Mouse (Mus musculus) liver, embryonic 11.5 days (tissue): ENCODE measurements around the gene Sirt6. TPM values are rescaled to one million over a fixed set of nuclear protein-coding genes. Genes with fewer than 3 reads are reported as not detected.
"Not testable (repeated sequence)": the region's sequence is repeated elsewhere in the genome, so short reads cannot be mapped to it uniquely, and the experiment has no call there.

Experiments
- ATAC-seq: fragments of 200-750 bp; cut with Nextera tagmentation; replicated peaks from 2 replicates; pipeline ENCODE4 v1.8.0; 2017; ENCODE audit warnings: moderate number of reproducible peaks, mild to moderate bottlenecking, moderate TSS enrichment, moderate library complexity; ENCODE audit not compliant: low FRiP score
- DNase-seq: peaks from one replicate; pipeline ENCODE4 v3.0.0-alpha.2; 2017; ENCODE audit warnings: low spot score
- H3K27ac ChIP-seq: fragments of 300-500 bp; sonication (generic); 2 replicates; pipeline ENCODE4 v1.5.1; 2014; ENCODE audit warnings: mild to moderate bottlenecking, low read depth, low read length, control low read depth
- H3K27me3 ChIP-seq: fragments of 300-500 bp; sonication (generic); replicated peaks from 2 replicates; pipeline ENCODE4 v1.6.1; 2014; ENCODE audit warnings: low read length, mixed read lengths; ENCODE audit not compliant: control insufficient read depth, insufficient read depth
- H3K36me3 ChIP-seq: fragments of 300-500 bp; sonication (generic); 2 replicates; pipeline ENCODE4 v1.6.1; 2014; ENCODE audit warnings: mild to moderate bottlenecking, low read length, moderate library complexity, mixed read lengths; ENCODE audit not compliant: control insufficient read depth, insufficient read depth
- H3K4me1 ChIP-seq: fragments of 300-500 bp; sonication (generic); replicated peaks from 2 replicates; pipeline ENCODE4 v1.6.1; 2014; ENCODE audit warnings: low read length, mixed read lengths; ENCODE audit not compliant: control insufficient read depth, insufficient read depth
- H3K4me2 ChIP-seq: fragments of 300-500 bp; sonication (generic); 2 replicates; pipeline ENCODE4 v1.6.1; 2014; ENCODE audit warnings: mild to moderate bottlenecking, control low read depth, moderate library complexity
- H3K4me3 ChIP-seq: fragments of 300-500 bp; sonication (generic); 2 replicates; pipeline ENCODE4 v1.5.1; 2014; ENCODE audit warnings: low read depth, low read length, control low read depth
- H3K9ac ChIP-seq: fragments of 300-500 bp; sonication (generic); 2 replicates; pipeline ENCODE4 v1.6.1; 2014; ENCODE audit warnings: low read depth, low read length, control low read depth
- H3K9me3 ChIP-seq: fragments of 300-500 bp; sonication (generic); 2 replicates; pipeline ENCODE4 v1.6.1; 2016; ENCODE audit warnings: low read length, inconsistent platforms, mixed read lengths; ENCODE audit not compliant: control insufficient read depth
- WGBS: fragments of 180-500 bp; shearing (Covaris S2); extraction: QIAGEN DNeasy Blood & Tissue Kit; methylation state at CpG from one replicate; pipeline ENCODE4 v1.1.7; 2014; 5-methylcytosine and 5-hydroxymethylcytosine counted together
- polyA plus RNA-seq: library from polyadenylated mRNA; unstranded; fragments of >200 nt; fragmentation: Nextera tagmentation; extraction: Ambion mirVana; gene quantifications from 2 replicates; pipeline ENCODE4 v1.2.1, GENCODE M21; 2014

Gene Sirt6
- polyA plus RNA-seq, 1 experiment from 2014 or later = 22.9 TPM

DNA sequence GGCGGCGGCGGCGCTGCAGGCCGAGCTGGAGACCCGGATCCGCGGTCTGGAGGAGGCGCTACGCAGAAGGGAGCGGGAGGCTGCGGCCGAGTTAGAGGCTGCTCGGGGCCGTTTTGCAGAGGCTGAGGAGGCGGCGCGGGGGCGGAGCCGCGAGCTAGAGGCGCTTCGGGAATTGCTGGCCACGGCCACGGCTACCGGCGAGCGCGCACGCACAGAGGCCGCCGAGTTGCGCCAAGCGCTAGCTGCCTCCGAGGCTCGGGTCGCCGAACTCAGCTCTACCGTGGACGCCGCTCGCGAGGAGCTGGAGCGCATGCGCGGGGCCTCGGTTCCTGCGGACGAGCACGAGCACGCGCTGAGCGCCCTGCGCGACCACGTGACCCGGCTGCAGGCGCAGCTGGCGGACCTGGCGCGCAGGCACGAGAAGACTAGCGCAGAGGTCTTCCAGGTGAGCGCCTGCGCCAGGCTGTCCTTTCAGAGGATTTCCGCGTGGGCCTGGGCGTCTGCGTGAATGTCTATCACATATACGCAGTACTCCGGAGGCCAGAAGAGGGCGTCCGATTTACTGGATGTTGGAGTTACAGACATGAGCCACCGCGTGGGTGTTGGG, 16.0 kb upstream of the Sirt6 start:
- H3K9me3 ChIP-seq = no peaks in the 10 kb centered on the region
- H3K4me2 ChIP-seq = peak overlapping the region; percentile 97
- peak overlapping the region; percentile 78 for H3K4me3 ChIP-seq
- H3K27ac ChIP-seq = peak overlapping the region; percentile 97
- peak; percentile 86 for ATAC-seq
- no peaks in the 10 kb centered on the region for H3K27me3 ChIP-seq
- DNase-seq = peak; percentile 90
- H3K36me3 ChIP-seq = no peaks in the 10 kb centered on the region
- WGBS = 1% methylated on average over 64 of the region's 75 CpGs
- peak overlapping the region; percentile 94 for H3K9ac ChIP-seq
- H3K4me1 ChIP-seq = peaks cover 11% of the 10 kb centered on the region

DNA sequence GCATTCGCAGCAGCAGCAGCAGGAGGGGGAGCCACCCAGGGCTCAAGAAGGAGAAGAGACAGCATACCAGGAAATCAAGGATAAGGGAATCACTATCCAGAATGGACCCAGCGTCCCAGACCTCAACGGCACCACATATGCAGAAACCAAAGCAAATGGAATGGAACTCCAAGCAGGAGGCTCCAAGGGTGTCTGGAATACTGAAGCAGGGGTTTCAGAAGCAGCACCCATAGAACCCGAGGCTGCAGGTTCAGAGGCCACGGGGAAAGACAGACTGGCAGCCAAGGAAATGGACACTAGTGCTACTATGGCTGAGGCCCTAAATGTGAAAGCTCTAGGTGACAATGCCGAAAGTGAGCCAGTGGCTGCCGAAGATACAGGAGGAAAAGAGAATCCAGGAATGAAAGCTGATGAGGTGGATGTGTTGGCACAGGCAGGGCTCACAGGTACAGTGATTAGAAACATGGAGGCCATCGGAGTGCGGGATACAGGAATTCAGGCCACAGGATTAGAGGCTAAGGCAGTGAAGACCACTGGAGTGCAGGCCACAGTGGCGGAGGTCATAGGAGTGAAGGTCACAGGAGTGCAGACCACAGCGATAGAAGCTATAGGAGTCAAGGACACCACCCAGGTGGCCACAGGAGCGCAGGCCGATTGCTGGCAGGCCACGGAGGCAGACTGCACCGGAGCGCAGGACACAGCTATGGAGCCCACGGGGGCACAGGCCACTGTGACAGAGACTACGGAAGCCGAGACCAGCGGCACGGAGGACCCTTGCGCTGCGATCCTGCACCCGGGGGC, 15.3 kb upstream of the Sirt6 start:
- Histone ChIP-seq H3K36me3 (no peaks in the 10 kb centered on the region), H3K4me1 (peaks cover 11% of the 10 kb centered on the region), H3K9ac (peak overlapping the region; percentile 94), H3K9me3 (no peaks in the 10 kb centered on the region), H3K27ac (peak overlapping the region; percentile 97), H3K4me3 (peak overlapping the region; percentile 78), H3K4me2 (peak overlapping the region; percentile 97), H3K27me3 (no peaks in the 10 kb centered on the region)
- 19% methylated on average over 24 of the region's 24 CpGs for WGBS
- DNase-seq (no peak), ATAC-seq (peak; percentile 48)

DNA sequence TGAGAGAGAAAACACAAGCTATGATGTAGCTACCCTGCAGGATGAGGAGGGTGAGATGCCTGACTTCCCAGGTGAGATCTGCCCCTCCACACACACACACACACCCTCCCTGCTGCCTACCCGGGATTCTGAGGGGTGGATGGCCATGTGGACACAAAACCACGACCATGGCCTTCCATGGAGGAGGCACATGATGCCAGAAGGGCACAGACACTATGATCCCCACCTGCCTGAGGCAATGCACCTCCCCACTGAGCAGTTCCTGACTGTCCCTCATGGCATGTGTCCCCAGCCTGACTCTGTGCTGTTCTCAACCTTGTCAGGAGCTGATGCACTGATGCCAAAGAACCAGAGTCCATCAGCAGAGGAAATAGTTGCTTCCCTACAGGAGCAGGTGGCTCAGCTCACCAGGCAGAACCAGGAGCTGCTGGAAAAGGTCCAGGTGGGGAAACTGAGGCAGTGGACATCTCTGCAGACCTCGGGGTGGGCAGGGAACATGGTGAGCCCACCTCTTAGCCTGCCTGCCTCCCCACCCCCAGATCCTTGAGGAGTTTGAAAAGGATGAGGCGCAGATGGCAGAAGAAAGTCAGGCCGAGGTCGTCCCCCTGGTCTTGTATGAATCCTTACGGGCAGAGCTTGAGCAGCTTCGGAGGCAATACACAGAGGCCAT, 14.5 kb upstream of the Sirt6 start:
- DNase-seq (no peak), ATAC-seq (no peak)
- 80% methylated on average over 8 of the region's 8 CpGs for WGBS
- Histone ChIP-seq H3K4me3 (peak overlapping the region; percentile 78), H3K36me3 (no peaks in the 10 kb centered on the region), H3K9me3 (no peaks in the 10 kb centered on the region), H3K9ac (peak overlapping the region; percentile 94), H3K4me2 (peak overlapping the region; percentile 97), H3K27me3 (no peaks in the 10 kb centered on the region), H3K4me1 (peaks cover 11% of the 10 kb centered on the region), H3K27ac (no peak overlapping the region)

GRCm38 (mm10) chr10:81641566-81641965, 14.0 kb upstream of the Sirt6 start:
- no peak overlapping the region for H3K27ac ChIP-seq
- H3K9ac ChIP-seq = no peak overlapping the region
- H3K27me3 ChIP-seq = no peaks in the 10 kb centered on the region
- no peak overlapping the region for H3K4me2 ChIP-seq
- peaks cover 11% of the 10 kb centered on the region for H3K4me1 ChIP-seq
- ATAC-seq = no peak
- H3K9me3 ChIP-seq = no peaks in the 10 kb centered on the region
- no peak overlapping the region for H3K4me3 ChIP-seq
- 84% methylated on average over 2 of the region's 2 CpGs for WGBS
- H3K36me3 ChIP-seq = no peaks in the 10 kb centered on the region
- no peak for DNase-seq

GRCm38 (mm10) chr10:81640825-81641224, 13.2 kb upstream of the Sirt6 start:
- H3K4me1 ChIP-seq = peaks cover 14% of the 10 kb centered on the region
- H3K36me3 ChIP-seq, H3K9me3 ChIP-seq, H3K27ac ChIP-seq, ATAC-seq, DNase-seq, H3K4me2 ChIP-seq, H3K4me3 ChIP-seq, H3K27me3 ChIP-seq, H3K9ac ChIP-seq: not testable (repeated sequence)
- 51% methylated on average over 4 of the region's 4 CpGs for WGBS

DNA sequence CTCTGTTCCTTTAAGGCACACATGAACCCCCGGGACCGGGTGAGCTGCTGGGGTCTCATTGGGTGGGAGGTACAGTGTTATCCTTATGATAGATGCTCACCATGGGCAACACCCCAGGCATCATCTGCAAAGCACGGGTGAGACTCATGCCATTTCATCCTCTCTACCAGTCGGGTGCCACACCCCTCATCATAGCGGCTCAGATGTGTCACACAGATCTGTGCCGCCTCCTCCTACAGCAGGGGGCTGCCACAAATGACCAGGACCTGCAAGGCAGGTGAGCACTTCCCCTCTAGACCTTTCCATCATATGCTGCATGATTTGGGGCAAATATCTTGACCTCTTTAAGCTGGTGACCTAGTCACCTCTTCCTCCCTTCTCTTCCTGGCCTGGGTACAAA, 10.5 kb upstream of the Sirt6 start:
- H3K27me3 ChIP-seq = no peaks in the 10 kb centered on the region
- no peak for DNase-seq
- no peak overlapping the region for H3K4me2 ChIP-seq
- WGBS = 65% methylated on average over 6 of the region's 6 CpGs
- no peaks in the 10 kb centered on the region for H3K9me3 ChIP-seq
- no peak overlapping the region for H3K4me3 ChIP-seq
- ATAC-seq = no peak
- H3K27ac ChIP-seq = no peak overlapping the region
- H3K36me3 ChIP-seq = no peaks in the 10 kb centered on the region
- no peak overlapping the region for H3K9ac ChIP-seq
- H3K4me1 ChIP-seq = peaks cover 19% of the 10 kb centered on the region

GRCm38 (mm10) chr10:81636338-81636737, 8.7 kb upstream of the Sirt6 start:
- ATAC-seq (no peak), DNase-seq (no peak)
- Histone ChIP-seq H3K27me3 (no peaks in the 10 kb centered on the region), H3K36me3 (no peaks in the 10 kb centered on the region), H3K9me3 (no peaks in the 10 kb centered on the region), H3K9ac (no peak overlapping the region), H3K4me1 (peaks cover 7% of the 10 kb centered on the region), H3K4me2 (0 out of 2 replicates have a peak overlapping the region, but pooled peaks have one; percentile 28), H3K4me3 (no peak overlapping the region), H3K27ac (no peak overlapping the region)
- 12% methylated on average over 8 of the region's 8 CpGs for WGBS

GRCm38 (mm10) chr10:81633253-81634099, 5.9 kb upstream of the Sirt6 start:
- DNase-seq = peak; percentile 87
- H3K9me3 ChIP-seq = no peaks in the 10 kb centered on the region
- no peaks in the 10 kb centered on the region for H3K36me3 ChIP-seq
- H3K4me1 ChIP-seq = peaks cover 8% of the 10 kb centered on the region
- no peaks in the 10 kb centered on the region for H3K27me3 ChIP-seq
- H3K4me2 ChIP-seq = peak overlapping the region; percentile 77
- H3K9ac ChIP-seq = peak overlapping the region; percentile 46
- WGBS = 6% methylated on average over 37 of the region's 37 CpGs
- peak overlapping the region; percentile 46 for H3K4me3 ChIP-seq
- peak overlapping the region; percentile 13; the same call in 1 of the 2 replicates for H3K27ac ChIP-seq
- peak; percentile 95 for ATAC-seq
